Mouse (Mus musculus) G1E (cell line): ENCODE measurements around the gene Scn1b.

Source experiments
- CTCF ChIP-seq: IDR thresholded peaks from 2 replicates; pipeline ENCODE4 v1.5.1; 2012; ENCODE audit warnings: low read depth, low read length, inconsistent platforms, mixed read lengths
- GATA2 ChIP-seq: IDR thresholded peaks from 2 replicates; pipeline ENCODE4 v1.6.1; 2012; ENCODE audit warnings: low read depth, low read length, inconsistent platforms, borderline replicate concordance
- POLR2AphosphoS5 ChIP-seq: IDR thresholded peaks from 2 replicates; pipeline ENCODE4 v1.6.1; 2012; ENCODE audit warnings: low read depth, low read length, inconsistent platforms; ENCODE audit not compliant: insufficient replicate concordance

DNA sequence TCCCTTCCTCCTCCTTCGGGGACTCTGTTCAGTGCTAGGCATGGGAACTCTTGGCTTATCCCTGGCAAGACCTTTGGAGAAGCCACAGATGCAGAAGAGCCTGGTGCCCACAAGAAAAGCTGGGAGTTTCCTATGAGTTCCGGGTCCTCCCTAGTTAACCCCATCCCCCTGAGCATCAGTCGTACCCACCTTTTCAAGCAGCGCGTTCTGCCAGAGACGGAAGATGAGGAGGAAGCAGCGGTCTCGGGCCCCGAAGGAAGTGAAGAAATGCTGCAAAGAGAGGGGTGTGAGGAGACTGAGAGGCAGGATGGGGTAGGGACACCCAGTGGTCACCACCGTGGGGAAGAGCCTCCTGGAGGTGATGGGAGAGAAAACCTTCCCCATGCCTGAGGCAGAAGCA is 14.1 kb upstream of the Scn1b start:
- TF ChIP-seq CTCF (no peak), GATA2 (no peak), POLR2AphosphoS5 (no peak)
